In genomic region chr8:94153451-94153850, GRCm38 (mm10) we compare ENCODE assay signal across 11 mouse cellular contexts. TPM values are rescaled to one million over a fixed set of nuclear protein-coding genes. Genes with fewer than 3 reads are reported as not detected.
DNase-seq lines count a peak whose midpoint lies in the region; ATAC-seq lines count a peak whose summit lies in the region.
"Had no signal": no experiment of that assay in that cellular context is flagged by ENCODE, and none has a peak within 500 bp of the region (broad histone marks: within the 10 kb centered on the region; RNA-seq: fewer than 3 reads in every experiment).

No protein-coding gene starts in this region.

- ATAC-seq in heart, embryonic 16.5 days (replicated peaks; ENCODE audit: extremely low read depth, insufficient read depth, low FRiP score): no peak
- no peak for ATAC-seq in forebrain, embryonic 12.5 days (ENCODE audit: low FRiP score)
- peak; percentile 58; the same call in 1 of the 2 replicates for ATAC-seq in limb, embryonic 12.5 days (ENCODE audit: insufficient number of reproducible peaks, insufficient read depth, low FRiP score, low TSS enrichment, low read depth)

- H3K4me1 ChIP-seq in heart, embryonic 16.5 days (ENCODE audit: control insufficient read depth, insufficient read depth, low read length): peaks cover 20% of the 10 kb centered on the region
- peaks cover 34% of the 10 kb centered on the region for H3K4me1 ChIP-seq in forebrain, embryonic 12.5 days
- peaks cover 18% of the 10 kb centered on the region for H3K4me1 ChIP-seq in limb, embryonic 12.5 days (replicated peaks)

- peak overlapping the region; percentile 53 for H3K4me3 ChIP-seq in heart, embryonic 16.5 days (ENCODE audit: low read length)
- H3K4me3 ChIP-seq in forebrain, embryonic 12.5 days (replicated peaks): peak overlapping the region; percentile 44
- no peak overlapping the region for H3K4me3 ChIP-seq in limb, embryonic 12.5 days (replicated peaks)

- intact Hi-C loops in heart, postnatal 10 days (cut with DNase I): no loop called here

- DNase-seq in heart, postnatal 10 days: no peak
- DNase-seq in MN1 (ENCODE audit: low spot score): peak; percentile 23
- no peak for DNase-seq in yolk sac, embryonic 10.5 days (ENCODE audit: low spot score)
- no peak for DNase-seq in gastrocnemius, postnatal 4 days (ENCODE audit: low spot score in 2 of 2)
- DNase-seq in B cell, adult 2 months: no peak
- DNase-seq: kidney, adult 11 months; thymus, postnatal 25 days had no signal

- no peaks in the 10 kb centered on the region for H3K36me3 ChIP-seq in heart, embryonic 16.5 days (ENCODE audit: control insufficient read depth, insufficient read depth)
- H3K36me3 ChIP-seq in forebrain, embryonic 12.5 days (replicated peaks): no peaks in the 10 kb centered on the region
- no peaks in the 10 kb centered on the region for H3K36me3 ChIP-seq in limb, embryonic 12.5 days

- H3K27me3 ChIP-seq in heart, embryonic 16.5 days (ENCODE audit: control insufficient read depth, insufficient read depth, low read length): peaks cover 7% of the 10 kb centered on the region; the same call in 1 of the 2 replicates
- peaks cover 16% of the 10 kb centered on the region; the same call in 1 of the 2 replicates for H3K27me3 ChIP-seq in forebrain, embryonic 12.5 days
- peaks cover 42% of the 10 kb centered on the region for H3K27me3 ChIP-seq in limb, embryonic 12.5 days

- H3K4me2 ChIP-seq in heart, embryonic 16.5 days (ENCODE audit: low read depth, low read length): peak overlapping the region; percentile 66
- peak overlapping the region; percentile 75 for H3K4me2 ChIP-seq in forebrain, embryonic 12.5 days
- peak overlapping the region; percentile 61 for H3K4me2 ChIP-seq in limb, embryonic 12.5 days

- 31% methylated on average over 7 of the region's 7 CpGs for WGBS in heart, embryonic 16.5 days
- 27% methylated on average over 7 of the region's 7 CpGs for WGBS in forebrain, embryonic 12.5 days
- 22% methylated on average over 7 of the region's 7 CpGs for WGBS in limb, embryonic 12.5 days

- no peaks in the 10 kb centered on the region for H3K9me3 ChIP-seq in heart, embryonic 16.5 days (replicated peaks; ENCODE audit: control insufficient read depth, low read length)
- no peaks in the 10 kb centered on the region for H3K9me3 ChIP-seq in forebrain, embryonic 12.5 days
- no peaks in the 10 kb centered on the region for H3K9me3 ChIP-seq in limb, embryonic 12.5 days

- no peak overlapping the region for H3K27ac ChIP-seq in heart, embryonic 16.5 days (ENCODE audit: low read length)
- H3K27ac ChIP-seq in forebrain, embryonic 12.5 days: peak overlapping the region; percentile 76
- no peak overlapping the region for H3K27ac ChIP-seq in limb, embryonic 12.5 days
- H3K27ac ChIP-seq: macrophage had no signal

- no peak overlapping the region for H3K9ac ChIP-seq in heart, embryonic 16.5 days (ENCODE audit: low read length)
- H3K9ac ChIP-seq in forebrain, embryonic 12.5 days: peak overlapping the region; percentile 66
- H3K9ac ChIP-seq in limb, embryonic 12.5 days (replicated peaks): no peak overlapping the region

RNA-seq across cellular contexts. Expression of gene Mt3, which starts 1.0 kb away (rescaled TPM):
- polyA plus RNA-seq in heart, embryonic 16.5 days (2015; fragmentation: Nextera tagmentation; extraction: Ambion mirVana): 57.4 and 68.9 TPM in 2 replicates
- total RNA-seq in heart, postnatal 10 days (2021): 10 to 100 TPM; 12.5 to 14.5 TPM
- 82.2 and 103 TPM in 2 replicates for polyA plus RNA-seq in forebrain, embryonic 12.5 days (2016; fragmentation: Nextera tagmentation; extraction: Ambion mirVana)
- 0.43 and 0.45 TPM in 2 replicates for polyA plus RNA-seq in limb, embryonic 12.5 days (2016; fragmentation: Nextera tagmentation; extraction: Ambion mirVana)
- total RNA-seq in gastrocnemius, postnatal 4 days (2021): 10 to 100 TPM; 11.4 to 18.3 TPM
- polyA plus RNA-seq: macrophage had no signal

RNA-seq across cellular contexts. Expression of gene Mt4, which starts 16.5 kb away (rescaled TPM):
- not detected in 2 replicates for polyA plus RNA-seq in heart, embryonic 16.5 days (2015; fragmentation: Nextera tagmentation; extraction: Ambion mirVana)
- total RNA-seq in heart, postnatal 10 days (2021): not detected
- polyA plus RNA-seq in forebrain, embryonic 12.5 days (2016; fragmentation: Nextera tagmentation; extraction: Ambion mirVana): not detected in 2 replicates
- polyA plus RNA-seq in limb, embryonic 12.5 days (2016; fragmentation: Nextera tagmentation; extraction: Ambion mirVana): not detected in 2 replicates
- not detected for total RNA-seq in gastrocnemius, postnatal 4 days (2021)
- polyA plus RNA-seq: macrophage had no signal

RNA-seq across cellular contexts. Expression of gene Mt2, which starts 19.0 kb away (rescaled TPM):
- 58.8 and 59.5 TPM in 2 replicates for polyA plus RNA-seq in heart, embryonic 16.5 days (2015; fragmentation: Nextera tagmentation; extraction: Ambion mirVana)
- total RNA-seq in heart, postnatal 10 days (2021): 10 to 100 TPM in 1 of 2 experiments, 1 to 10 TPM in 1; 9.4 to 87.4 TPM
- 34.1 and 35.0 TPM in 2 replicates for polyA plus RNA-seq in forebrain, embryonic 12.5 days (2016; fragmentation: Nextera tagmentation; extraction: Ambion mirVana)
- 15.1 TPM in 2 replicates for polyA plus RNA-seq in limb, embryonic 12.5 days (2016; fragmentation: Nextera tagmentation; extraction: Ambion mirVana)
- 100 to 1,000 TPM in 1 of 2 experiments, 10 to 100 TPM in 1; 83.6 to 103 TPM for total RNA-seq in gastrocnemius, postnatal 4 days (2021)

RNA-seq across cellular contexts. Expression of gene Mt1, which starts 25.4 kb away (rescaled TPM):
- polyA plus RNA-seq in heart, embryonic 16.5 days (2015; fragmentation: Nextera tagmentation; extraction: Ambion mirVana): 662 and 667 TPM in 2 replicates
- 100 to 1,000 TPM; 104 to 394 TPM for total RNA-seq in heart, postnatal 10 days (2021)
- 64.4 and 76.2 TPM in 2 replicates for polyA plus RNA-seq in forebrain, embryonic 12.5 days (2016; fragmentation: Nextera tagmentation; extraction: Ambion mirVana)
- polyA plus RNA-seq in limb, embryonic 12.5 days (2016; fragmentation: Nextera tagmentation; extraction: Ambion mirVana): 43.6 and 53.6 TPM in 2 replicates
- 10 to 100 TPM; 42.4 to 49.1 TPM for total RNA-seq in gastrocnemius, postnatal 4 days (2021)

RNA-seq across cellular contexts. Expression of gene Bbs2, which starts 54.7 kb away (rescaled TPM):
- 9.8 and 12.4 TPM in 2 replicates for polyA plus RNA-seq in heart, embryonic 16.5 days (2015; fragmentation: Nextera tagmentation; extraction: Ambion mirVana)
- total RNA-seq in heart, postnatal 10 days (2021): 1 to 10 TPM; 6.8 to 8.7 TPM
- 18.1 and 23.4 TPM in 2 replicates for polyA plus RNA-seq in forebrain, embryonic 12.5 days (2016; fragmentation: Nextera tagmentation; extraction: Ambion mirVana)
- 12.5 and 15.3 TPM in 2 replicates for polyA plus RNA-seq in limb, embryonic 12.5 days (2016; fragmentation: Nextera tagmentation; extraction: Ambion mirVana)
- 1 to 10 TPM; 8.3 to 8.6 TPM for total RNA-seq in gastrocnemius, postnatal 4 days (2021)

Comparison
In these comparisons a context has a peak if more than half of its experiments do, and no peak if none do; other contexts are left out.
1. RNA of gene Mt3, which starts 1.0 kb away (polyA plus RNA-seq): 82.2 to 103 TPM in forebrain, embryonic 12.5 days and 57.4 to 68.9 TPM in heart, embryonic 16.5 days; 0.43 to 0.45 TPM in limb, embryonic 12.5 days; every median in the first group is over 10 times any median in the second.
2. Peak in every context shown above with its lines, with median percentiles within 50 percentile points of each other: H3K4me2 ChIP-seq.